Mouse (Mus musculus) embryonic facial prominence, embryonic 12.5 days (tissue): ENCODE results near the gene Xrra1. TPM values are rescaled to one million over a fixed set of nuclear protein-coding genes. Genes with fewer than 3 reads are reported as not detected.

Experiments
- ATAC-seq: fragments of 200-750 bp; cut with Nextera tagmentation; 2 replicates; pipeline ENCODE4 v1.8.0; 2017; ENCODE audit not compliant: insufficient number of reproducible peaks, insufficient read depth, low FRiP score, low TSS enrichment
- H3K27ac ChIP-seq: fragments of 300-500 bp; sonication (generic); 2 replicates; pipeline ENCODE4 v1.5.1; 2016; ENCODE audit warnings: mild to moderate bottlenecking
- H3K27me3 ChIP-seq: fragments of 300-500 bp; sonication (generic); 2 replicates; pipeline ENCODE4 v1.6.1; 2016; ENCODE audit warnings: mild to moderate bottlenecking, moderate library complexity
- H3K36me3 ChIP-seq: fragments of 300-500 bp; sonication (generic); 2 replicates; pipeline ENCODE4 v1.6.1; 2016; ENCODE audit warnings: mild to moderate bottlenecking
- H3K4me1 ChIP-seq: fragments of 300-500 bp; sonication (generic); 2 replicates; pipeline ENCODE4 v1.6.1; 2016
- H3K4me2 ChIP-seq: fragments of 300-500 bp; sonication (generic); replicated peaks from 2 replicates; pipeline ENCODE4 v1.6.1; 2016; ENCODE audit warnings: mild to moderate bottlenecking, moderate library complexity
- H3K4me3 ChIP-seq: fragments of 300-500 bp; sonication (generic); 2 replicates; pipeline ENCODE4 v1.5.1; 2016; ENCODE audit warnings: mild to moderate bottlenecking
- H3K9ac ChIP-seq: fragments of 300-500 bp; sonication (generic); 2 replicates; pipeline ENCODE4 v1.6.1; 2016; ENCODE audit warnings: mild to moderate bottlenecking, moderate library complexity
- H3K9me3 ChIP-seq: fragments of 300-500 bp; sonication (generic); 2 replicates; pipeline ENCODE4 v1.6.1; 2016; ENCODE audit warnings: mild to moderate bottlenecking, moderate library complexity
- WGBS: fragments of 180-500 bp; shearing (Covaris S2); methylation state at CpG from one replicate; pipeline ENCODE4 v1.1.7; 2016; 5-methylcytosine and 5-hydroxymethylcytosine counted together
- polyA plus RNA-seq: library from polyadenylated mRNA; unstranded; fragments of >200 nt; fragmentation: Nextera tagmentation; extraction: Ambion mirVana; gene quantifications from 2 replicates; pipeline ENCODE4 v1.2.1, GENCODE M21; 2016

Xrra1 gene
- polyA plus RNA-seq, 1 experiment from 2014 or later, result 0.20 TPM

GRCm38 (mm10) chr7:99904421-99905005 lies 45.6 kb downstream of the Xrra1 start:
- H3K4me3 ChIP-seq, result no peak overlapping the region
- 51% methylated on average over 3 of the region's 3 CpGs for WGBS
- ATAC-seq, result no peak
- no peak overlapping the region for H3K4me2 ChIP-seq
- H3K9me3 ChIP-seq, result no peaks in the 10 kb centered on the region
- no peak overlapping the region for H3K9ac ChIP-seq
- no peaks in the 10 kb centered on the region for H3K36me3 ChIP-seq
- no peaks in the 10 kb centered on the region for H3K4me1 ChIP-seq
- no peak overlapping the region for H3K27ac ChIP-seq
- H3K27me3 ChIP-seq, result no peaks in the 10 kb centered on the region

GRCm38 (mm10) chr7:99906346-99906745 lies 47.4 kb downstream of the Xrra1 start:
- Histone ChIP-seq H3K9ac (no peak overlapping the region), H3K4me3 (no peak overlapping the region), H3K9me3 (no peaks in the 10 kb centered on the region), H3K4me1 (no peaks in the 10 kb centered on the region), H3K4me2 (no peak overlapping the region), H3K36me3 (no peaks in the 10 kb centered on the region), H3K27ac (no peak overlapping the region), H3K27me3 (no peaks in the 10 kb centered on the region)
- 87% methylated on average over 3 of the region's 3 CpGs for WGBS
- ATAC-seq, result no peak

- WGBS, result 75% methylated on average over 3 of the region's 3 CpGs
- H3K4me2 ChIP-seq, result no peak overlapping the region
- no peaks in the 10 kb centered on the region for H3K9me3 ChIP-seq
- no peak overlapping the region for H3K27ac ChIP-seq
- no peak overlapping the region for H3K9ac ChIP-seq
- H3K4me3 ChIP-seq, result no peak overlapping the region
- no peaks in the 10 kb centered on the region for H3K4me1 ChIP-seq
- ATAC-seq, result no peak
- H3K27me3 ChIP-seq, result no peaks in the 10 kb centered on the region
- H3K36me3 ChIP-seq, result no peaks in the 10 kb centered on the region
These were observed 48.5 kb downstream of the Xrra1 start for GRCm38 (mm10) chr7:99907463-99907862.

- no peak overlapping the region for H3K27ac ChIP-seq
- no peaks in the 10 kb centered on the region for H3K9me3 ChIP-seq
- peaks cover 7% of the 10 kb centered on the region; the same call in 1 of the 2 replicates for H3K27me3 ChIP-seq
- no peak overlapping the region for H3K4me3 ChIP-seq
- ATAC-seq, result no peak
- no peaks in the 10 kb centered on the region for H3K36me3 ChIP-seq
- 76% methylated on average over 5 of the region's 5 CpGs for WGBS
- H3K9ac ChIP-seq, result no peak overlapping the region
- no peaks in the 10 kb centered on the region for H3K4me1 ChIP-seq
- no peak overlapping the region for H3K4me2 ChIP-seq
These were observed 52.1 kb downstream of the Xrra1 start for GRCm38 (mm10) chr7:99911038-99911437.

- Histone ChIP-seq H3K9me3 (no peaks in the 10 kb centered on the region), H3K4me1 (peaks cover 16% of the 10 kb centered on the region), H3K4me2 (no peak overlapping the region), H3K36me3 (no peaks in the 10 kb centered on the region), H3K4me3 (no peak overlapping the region), H3K27me3 (peaks cover 35% of the 10 kb centered on the region), H3K27ac (no peak overlapping the region), H3K9ac (no peak overlapping the region)
- no peak for ATAC-seq
- 87% methylated on average over 10 of the region's 10 CpGs for WGBS
These were observed 55.4 kb downstream of the Xrra1 start for GRCm38 (mm10) chr7:99914316-99914715.

- Histone ChIP-seq H3K27me3 (peaks cover 35% of the 10 kb centered on the region), H3K36me3 (peaks cover under 1% of the 10 kb centered on the region; the same call in 1 of the 2 replicates), H3K27ac (no peak overlapping the region), H3K4me3 (no peak overlapping the region), H3K4me1 (peaks cover 16% of the 10 kb centered on the region), H3K9me3 (no peaks in the 10 kb centered on the region), H3K4me2 (no peak overlapping the region), H3K9ac (no peak overlapping the region)
- ATAC-seq, result no peak
- 87% methylated on average over 2 of the region's 2 CpGs for WGBS
These were observed 56.6 kb downstream of the Xrra1 start for GRCm38 (mm10) chr7:99915511-99915910.

GRCm38 (mm10) chr7:99916741-99917319 lies 57.9 kb downstream of the Xrra1 start:
- H3K4me2 ChIP-seq, result peak overlapping the region; percentile 77
- peaks cover 35% of the 10 kb centered on the region for H3K27me3 ChIP-seq
- WGBS, result 9% methylated on average over 22 of the region's 22 CpGs
- no peaks in the 10 kb centered on the region for H3K9me3 ChIP-seq
- peak; percentile 44; the same call in 1 of the 2 replicates for ATAC-seq
- peak overlapping the region; percentile 37 for H3K4me3 ChIP-seq
- H3K9ac ChIP-seq, result peak overlapping the region; percentile 55
- no peak overlapping the region for H3K27ac ChIP-seq
- peaks cover 16% of the 10 kb centered on the region for H3K4me1 ChIP-seq
- peaks cover 8% of the 10 kb centered on the region for H3K36me3 ChIP-seq

GRCm38 (mm10) chr7:99917320-99917844 lies 58.5 kb downstream of the Xrra1 start:
- Histone ChIP-seq H3K36me3 (peaks cover 11% of the 10 kb centered on the region), H3K4me1 (peaks cover 16% of the 10 kb centered on the region), H3K9ac (peak overlapping the region; percentile 55), H3K4me3 (peak overlapping the region; percentile 37), H3K27ac (no peak overlapping the region), H3K27me3 (peaks cover 35% of the 10 kb centered on the region), H3K4me2 (peak overlapping the region; percentile 77), H3K9me3 (no peaks in the 10 kb centered on the region)
- peak; percentile 73; the same call in 1 of the 2 replicates for ATAC-seq
- WGBS, result 1% methylated on average over 36 of the region's 36 CpGs

- Histone ChIP-seq H3K4me1 (peaks cover 16% of the 10 kb centered on the region), H3K4me2 (no peak overlapping the region), H3K36me3 (peaks cover 24% of the 10 kb centered on the region), H3K4me3 (no peak overlapping the region), H3K27ac (no peak overlapping the region), H3K9ac (no peak overlapping the region), H3K9me3 (no peaks in the 10 kb centered on the region), H3K27me3 (peaks cover 35% of the 10 kb centered on the region)
- 96% methylated on average over 2 of the region's 2 CpGs for WGBS
- ATAC-seq, result no peak
These were observed 60.2 kb downstream of the Xrra1 start for GRCm38 (mm10) chr7:99919164-99919563.

GRCm38 (mm10) chr7:99919971-99920370 lies 61.1 kb downstream of the Xrra1 start:
- H3K27ac ChIP-seq, result no peak overlapping the region
- H3K9me3 ChIP-seq, result no peaks in the 10 kb centered on the region
- H3K4me3 ChIP-seq, result no peak overlapping the region
- no peak overlapping the region for H3K9ac ChIP-seq
- ATAC-seq, result no peak
- H3K36me3 ChIP-seq, result peaks cover 32% of the 10 kb centered on the region
- WGBS, result 88% methylated on average over 6 of the region's 6 CpGs
- H3K27me3 ChIP-seq, result peaks cover 35% of the 10 kb centered on the region
- H3K4me2 ChIP-seq, result no peak overlapping the region
- H3K4me1 ChIP-seq, result peaks cover 16% of the 10 kb centered on the region

- Histone ChIP-seq H3K27ac (no peak overlapping the region), H3K4me3 (no peak overlapping the region), H3K9ac (no peak overlapping the region), H3K4me2 (no peak overlapping the region), H3K36me3 (peaks cover 36% of the 10 kb centered on the region), H3K27me3 (peaks cover 34% of the 10 kb centered on the region), H3K9me3 (no peaks in the 10 kb centered on the region), H3K4me1 (peaks cover 16% of the 10 kb centered on the region)
- 81% methylated on average over 2 of the region's 2 CpGs for WGBS
- ATAC-seq, result no peak
These were observed 61.5 kb downstream of the Xrra1 start for GRCm38 (mm10) chr7:99920416-99920815.
